Mouse (Mus musculus) layer of hippocampus, postnatal 36 days (tissue): ENCODE measurements around the gene Rbfox3. TPM values are rescaled to one million over a fixed set of nuclear protein-coding genes. Genes with fewer than 3 reads are reported as not detected.

ENCODE experiments used
- DNase-seq, 2 experiments: peaks; one replicate each; pipeline ENCODE4 v3.0.0; 2022
- total RNA-seq, 2 experiments: library from RNA; stranded (reverse); gene quantifications; 2 replicates each; pipeline ENCODE4 v1.2.3; 2021

Gene Rbfox3
- 100 to 1,000 TPM; 266 to 269 TPM for total RNA-seq

DNA sequence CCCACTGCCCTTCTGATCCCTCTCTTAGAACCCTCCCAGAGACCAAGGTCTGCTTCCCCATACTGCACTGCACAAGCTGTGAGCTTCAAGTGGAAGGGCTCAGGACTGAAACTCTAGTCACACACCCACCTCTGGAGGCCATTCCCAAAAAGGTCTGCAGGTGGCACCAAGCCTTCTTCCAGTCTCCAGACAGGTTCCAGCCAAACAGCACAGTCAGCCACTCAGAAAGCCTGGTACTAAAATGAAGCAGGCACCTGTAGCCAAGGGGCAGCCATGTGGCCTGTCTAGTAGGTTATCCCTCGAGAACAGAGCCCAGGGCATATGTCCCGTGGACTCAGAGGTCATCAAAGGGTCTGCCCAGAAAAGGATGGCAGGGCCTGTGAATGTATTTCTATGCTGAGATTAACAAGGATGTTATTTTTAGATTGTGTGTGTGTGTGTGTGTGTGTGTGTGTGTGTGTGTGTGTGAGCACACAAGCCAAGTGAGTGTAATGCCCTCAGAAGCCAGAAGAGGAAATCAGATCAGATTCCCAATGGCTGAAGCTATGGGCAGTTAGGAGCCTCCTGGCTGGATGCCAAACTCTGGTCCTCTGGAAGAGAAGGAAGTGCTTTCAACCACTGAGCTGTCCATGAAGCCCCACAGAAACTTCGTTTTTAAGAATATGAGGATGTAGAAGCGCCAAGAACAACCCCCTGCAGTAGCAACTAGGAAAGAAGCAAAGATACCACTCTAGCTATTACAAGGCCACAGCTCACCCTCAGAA lies at the start of gene Rbfox3:
Rbfox3 (minus strand) TSS at position 291 of the 764 bp plus-strand sequence.
- DNase-seq: no peak

DNA sequence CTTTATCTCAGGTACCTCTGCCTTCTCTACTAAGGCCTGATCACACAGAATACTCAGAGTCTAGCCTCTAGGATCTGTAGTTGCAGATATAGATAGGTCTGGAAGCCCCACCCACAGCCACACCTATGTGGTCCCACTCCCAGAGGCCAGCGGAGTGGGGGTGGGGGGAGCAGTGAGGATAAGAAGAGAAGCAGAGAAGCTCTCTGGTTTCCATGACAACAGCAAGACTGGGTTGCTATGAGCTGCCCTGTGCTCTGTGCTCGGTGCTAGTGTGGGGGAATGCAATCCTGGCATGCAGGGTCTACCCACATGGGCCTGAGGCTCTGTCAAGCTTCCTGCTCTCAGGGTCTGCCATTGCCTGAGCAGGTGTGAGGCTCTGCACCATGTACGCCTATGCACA lies 49.3 kb upstream of the Rbfox3 start:
- DNase-seq: peak in 1 of 2 experiments; percentile 49

DNA sequence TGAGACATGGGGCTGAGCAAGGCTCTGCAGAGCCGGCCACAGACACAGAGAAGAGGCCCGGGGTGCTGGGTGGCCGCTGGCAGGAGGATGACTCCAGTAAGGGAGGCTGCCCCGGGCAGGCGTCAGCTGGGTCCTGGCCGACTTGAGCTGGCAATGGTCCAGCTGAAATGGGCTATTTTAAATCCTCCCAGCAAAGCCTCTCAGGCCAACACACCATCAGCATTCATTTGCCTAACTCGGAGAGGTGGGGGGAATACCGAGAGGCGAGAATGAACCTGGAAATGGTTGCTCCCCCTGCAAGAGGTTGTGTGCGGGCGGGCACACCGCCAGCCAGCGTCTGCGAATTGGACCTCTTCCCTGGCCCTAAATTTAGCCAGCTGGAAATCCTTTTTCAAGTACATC lies 45.7 kb upstream of the Rbfox3 start:
- peak; percentile 69 to 77 for DNase-seq

DNA sequence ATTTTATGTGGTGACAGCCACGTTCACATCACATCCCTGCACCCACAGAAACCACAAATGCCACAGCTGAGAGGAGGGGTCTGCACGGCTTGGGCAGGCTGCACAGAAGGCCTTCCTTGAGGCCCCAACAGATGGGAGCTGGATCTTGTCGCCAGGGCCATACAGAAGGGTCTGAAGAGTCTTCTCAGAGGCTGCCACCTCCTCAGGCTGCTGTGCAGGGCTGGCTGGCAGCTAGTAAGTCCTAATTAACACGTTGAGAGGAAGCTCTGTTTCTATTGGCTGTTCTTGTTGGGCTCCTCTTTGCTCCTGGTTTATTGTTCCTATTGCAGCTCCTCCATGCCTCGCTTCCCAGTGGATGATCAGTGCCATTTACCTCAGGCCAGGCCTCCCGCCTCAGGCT lies 43.6 kb upstream of the Rbfox3 start:
- no peak for DNase-seq

DNA sequence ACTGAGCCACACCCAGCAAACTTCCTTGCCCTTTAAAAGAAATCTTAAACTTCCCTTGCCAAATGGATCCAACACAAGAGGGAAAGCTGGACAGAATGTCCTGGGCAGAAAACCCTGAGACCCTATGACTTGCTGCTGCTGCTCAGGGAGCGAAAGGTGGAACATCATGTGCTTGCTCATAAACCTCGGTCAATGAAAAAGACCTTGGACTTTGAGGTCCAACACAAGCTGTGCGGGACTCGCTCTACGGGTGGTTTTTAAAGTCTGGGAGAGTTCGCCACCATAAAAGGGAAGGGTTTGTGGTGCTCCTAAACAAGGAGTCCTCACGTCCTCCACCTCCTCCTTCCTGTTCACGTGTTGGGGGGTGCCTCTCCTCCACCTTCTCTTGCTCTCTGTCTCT lies 34.5 kb upstream of the Rbfox3 start:
- no peak for DNase-seq

DNA sequence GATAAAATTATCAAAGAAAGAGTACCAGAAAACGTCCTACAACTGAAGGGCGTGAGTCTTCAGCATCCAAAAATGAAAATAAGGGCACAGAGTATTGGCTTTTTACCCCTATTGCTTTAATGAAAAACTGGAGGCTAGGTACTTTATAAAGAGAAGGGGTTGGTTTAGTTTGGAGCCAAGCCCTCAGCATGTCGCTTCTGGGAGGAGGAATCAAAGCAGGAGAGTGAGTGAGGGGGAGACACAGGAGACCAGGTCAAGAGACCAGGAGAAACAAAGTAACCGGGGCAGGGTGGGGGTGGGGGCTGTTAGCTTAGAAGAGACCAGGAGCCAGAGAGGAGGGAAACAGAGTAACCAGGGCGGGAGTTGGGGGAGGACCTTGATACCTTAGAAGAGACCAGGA lies 29.9 kb upstream of the Rbfox3 start:
- no peak for DNase-seq

DNA sequence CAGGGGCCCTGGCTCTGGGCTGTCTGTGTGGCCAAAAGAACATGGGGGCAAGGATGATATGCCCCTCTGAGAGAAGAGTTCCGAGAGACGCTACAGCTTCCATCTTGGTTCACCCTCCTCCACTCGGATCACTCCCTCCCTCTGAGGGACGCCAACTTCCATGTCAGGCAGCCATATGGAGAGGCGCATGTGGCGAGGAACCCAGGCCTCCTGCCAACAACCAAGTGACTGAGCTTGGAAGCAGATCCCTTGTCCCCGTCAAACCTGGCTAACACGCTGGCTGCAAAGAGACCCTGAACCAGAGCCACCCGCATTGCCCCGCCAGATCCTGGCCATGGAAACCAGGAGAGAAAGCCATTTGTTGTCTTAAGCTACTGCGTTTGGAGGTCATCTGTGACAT lies 29.1 kb upstream of the Rbfox3 start:
- peak; percentile 83 to 85 for DNase-seq

DNA sequence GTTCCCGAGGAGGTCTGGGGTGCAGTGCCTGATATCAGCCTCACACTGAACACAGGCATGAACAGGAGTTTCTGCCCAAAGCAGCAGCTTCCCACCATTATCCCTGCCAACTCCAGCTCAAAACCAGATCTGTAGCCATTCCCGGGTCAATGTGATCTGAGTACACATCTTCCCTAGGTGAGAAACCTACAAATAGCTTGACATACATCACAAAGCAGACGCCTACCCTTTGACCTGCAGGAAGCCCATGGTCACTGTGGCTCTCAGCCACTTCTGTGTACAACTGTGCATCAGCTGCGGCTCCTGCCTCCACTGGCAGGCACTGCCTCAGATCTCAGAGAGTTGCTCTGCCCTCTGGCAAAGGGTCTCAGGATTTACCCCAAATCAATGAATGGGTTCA lies 28.3 kb upstream of the Rbfox3 start:
- no peak for DNase-seq

DNA sequence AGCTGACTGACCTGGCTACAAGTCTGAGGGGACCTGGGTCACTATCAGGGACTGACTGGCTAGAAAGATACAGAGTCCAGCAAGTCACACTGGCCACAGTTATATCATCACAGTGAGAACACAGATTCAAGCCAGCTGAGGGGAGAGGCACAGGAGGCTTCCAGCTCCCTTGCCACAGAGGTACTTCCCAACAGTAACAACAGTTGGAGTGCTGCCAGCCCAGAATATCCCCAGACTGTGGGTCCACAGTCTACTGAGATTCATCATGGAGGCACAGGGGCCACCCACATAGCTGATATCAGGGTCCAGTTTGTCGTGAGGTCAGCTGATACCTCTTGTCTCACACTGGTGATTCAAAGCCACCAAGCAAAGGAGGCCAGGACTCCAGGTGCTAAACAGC lies 23.5 kb upstream of the Rbfox3 start:
- no peak for DNase-seq

DNA sequence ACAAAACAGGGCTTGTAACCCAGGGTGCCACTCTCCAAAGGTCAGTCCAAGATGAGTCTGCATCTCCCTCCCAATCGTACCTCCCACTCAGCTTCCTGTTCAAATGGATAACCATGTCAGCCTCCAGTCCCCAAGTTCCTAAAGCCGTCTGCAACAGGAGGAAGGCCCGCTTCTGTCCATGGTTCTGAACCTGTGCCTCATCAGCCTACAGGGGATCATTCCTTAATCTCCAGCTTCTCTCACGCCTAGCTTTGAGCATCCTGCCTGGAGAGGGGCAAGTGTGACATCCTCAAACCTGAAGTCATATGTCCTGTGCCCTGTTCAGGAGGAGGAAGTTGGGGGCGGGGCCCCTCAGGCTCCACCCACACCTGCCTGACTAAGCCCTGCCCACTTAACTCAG lies 15.7 kb upstream of the Rbfox3 start:
- DNase-seq: no peak

DNA sequence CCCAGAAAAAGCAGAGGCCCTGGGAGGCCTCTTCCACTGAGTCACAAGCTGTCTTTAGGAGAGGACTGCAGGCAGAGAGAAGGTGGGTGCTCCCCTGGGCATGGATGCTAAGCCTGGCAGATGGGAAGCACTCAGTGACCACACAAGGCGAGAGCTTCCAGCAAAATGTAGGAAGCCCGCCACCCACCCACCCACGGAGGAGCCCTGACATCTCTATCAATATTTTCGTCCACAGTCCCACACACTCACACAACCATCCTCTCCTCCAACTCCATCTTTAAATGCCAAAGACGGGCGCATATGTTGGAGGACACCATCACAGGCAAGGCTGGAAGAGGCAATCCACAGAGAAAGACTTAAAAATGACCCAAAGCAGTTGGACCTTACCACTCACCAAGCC lies 10.5 kb upstream of the Rbfox3 start:
- no peak for DNase-seq

DNA sequence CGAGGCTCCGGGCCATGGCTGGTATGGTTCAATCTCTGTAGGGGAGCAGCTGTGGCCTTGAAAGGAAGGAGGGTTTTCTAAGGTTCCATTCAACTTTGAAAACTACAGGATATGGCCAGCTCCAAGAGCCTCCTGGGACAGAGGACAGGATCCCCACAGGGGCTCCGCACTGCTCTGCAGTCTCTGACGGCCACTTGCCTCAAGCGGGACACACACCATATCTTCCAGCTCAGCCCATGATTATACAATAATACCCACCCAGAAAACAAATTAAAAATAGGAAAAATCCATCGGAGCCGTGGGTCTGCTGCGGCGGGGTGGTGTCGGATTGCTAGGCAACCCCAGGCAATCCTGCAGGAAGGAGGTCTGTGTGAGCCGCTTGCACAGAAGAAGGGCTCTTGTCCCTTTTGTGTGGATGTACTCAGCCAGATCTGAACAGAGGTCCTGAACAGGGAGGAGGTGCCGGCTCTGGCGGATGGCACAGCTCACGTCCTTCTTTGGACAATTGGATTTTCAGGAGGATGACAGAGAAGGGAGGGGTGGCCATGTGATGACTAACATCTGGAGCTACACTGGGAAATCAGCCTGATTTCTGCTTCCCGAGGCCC lies 5.1 kb upstream of the Rbfox3 start:
- peak; percentile 39 to 45 for DNase-seq

DNA sequence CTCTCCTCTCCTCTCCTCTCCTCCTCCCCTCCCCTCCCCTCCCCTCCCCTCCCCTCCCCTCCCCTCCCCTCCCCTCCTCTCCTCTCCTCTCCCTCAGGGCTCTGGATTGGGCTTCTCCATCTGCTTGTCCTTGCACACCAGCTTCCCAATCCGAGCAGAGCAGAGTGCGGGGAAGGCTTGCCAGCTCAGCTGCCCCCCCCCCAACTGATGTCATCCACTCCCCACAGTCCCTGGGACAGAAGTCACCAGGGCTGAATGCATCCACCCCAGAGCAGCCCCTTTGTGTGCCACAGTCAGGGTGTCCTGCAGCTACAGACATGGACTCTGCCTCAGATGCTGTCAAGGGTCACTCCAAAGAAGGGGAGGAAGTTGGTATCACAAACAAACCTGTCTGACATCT lies 4.5 kb upstream of the Rbfox3 start:
- no peak for DNase-seq

DNA sequence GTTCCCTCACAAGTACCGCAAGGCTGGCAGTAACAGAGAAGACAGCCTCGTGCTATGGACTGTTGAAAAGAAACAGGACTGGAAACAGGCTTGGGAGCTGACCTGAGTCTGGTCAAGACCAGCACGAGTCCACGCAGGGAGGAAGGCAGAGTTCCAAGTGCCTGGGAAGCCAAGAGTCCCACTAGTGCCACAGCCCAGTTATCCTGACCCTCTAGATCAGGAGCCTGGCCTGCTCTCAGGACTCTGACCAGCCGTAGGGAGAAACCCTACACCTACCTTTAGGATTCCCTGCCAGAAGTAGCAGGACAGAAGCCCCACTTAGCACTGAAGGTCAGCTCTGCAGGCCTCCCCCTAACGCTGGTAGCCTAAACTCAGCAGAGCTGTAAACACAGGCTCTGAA lies 1.3 kb upstream of the Rbfox3 start:
- DNase-seq: no peak

DNA sequence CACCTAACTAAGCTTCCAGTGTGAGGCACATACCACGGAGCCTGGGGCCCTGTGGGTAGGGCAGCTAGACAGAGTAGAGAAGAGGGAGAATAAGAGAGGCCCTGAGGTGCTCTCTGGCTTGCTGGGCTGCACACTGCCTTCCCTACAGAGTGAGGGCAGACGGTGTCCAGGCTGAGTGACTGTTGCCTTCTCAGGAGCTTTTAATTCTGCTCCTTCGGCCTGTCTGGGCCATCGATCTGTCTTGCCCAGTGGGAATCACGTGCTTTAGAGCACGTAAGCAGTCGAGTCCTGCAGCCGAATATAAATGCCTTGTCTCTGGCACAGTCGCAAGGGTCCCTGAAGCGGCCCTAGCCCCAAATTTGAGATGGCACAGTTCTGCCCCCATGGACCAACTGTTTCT lies 641 bp downstream of the Rbfox3 start:
- DNase-seq: no peak

DNA sequence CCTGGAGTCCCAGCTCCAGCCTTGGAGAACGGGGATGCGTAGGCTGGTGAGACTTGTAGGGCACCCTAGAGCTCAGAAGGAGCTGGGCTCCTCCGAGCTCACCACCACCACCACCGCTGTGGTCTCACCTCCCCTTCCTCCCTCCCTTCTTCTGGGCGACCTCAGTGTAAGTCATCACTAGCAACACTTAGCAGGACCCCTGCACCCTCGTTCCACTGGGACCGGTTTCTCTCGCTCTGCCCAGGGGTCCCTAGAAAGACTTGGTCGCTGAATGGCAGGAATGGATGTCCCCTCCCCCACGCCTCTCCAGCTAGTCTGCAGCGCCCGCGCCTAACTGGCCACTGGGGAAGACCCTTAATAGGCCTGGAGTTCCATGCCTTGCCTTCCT lies 1.6 kb downstream of the Rbfox3 start:
- no peak for DNase-seq

DNA sequence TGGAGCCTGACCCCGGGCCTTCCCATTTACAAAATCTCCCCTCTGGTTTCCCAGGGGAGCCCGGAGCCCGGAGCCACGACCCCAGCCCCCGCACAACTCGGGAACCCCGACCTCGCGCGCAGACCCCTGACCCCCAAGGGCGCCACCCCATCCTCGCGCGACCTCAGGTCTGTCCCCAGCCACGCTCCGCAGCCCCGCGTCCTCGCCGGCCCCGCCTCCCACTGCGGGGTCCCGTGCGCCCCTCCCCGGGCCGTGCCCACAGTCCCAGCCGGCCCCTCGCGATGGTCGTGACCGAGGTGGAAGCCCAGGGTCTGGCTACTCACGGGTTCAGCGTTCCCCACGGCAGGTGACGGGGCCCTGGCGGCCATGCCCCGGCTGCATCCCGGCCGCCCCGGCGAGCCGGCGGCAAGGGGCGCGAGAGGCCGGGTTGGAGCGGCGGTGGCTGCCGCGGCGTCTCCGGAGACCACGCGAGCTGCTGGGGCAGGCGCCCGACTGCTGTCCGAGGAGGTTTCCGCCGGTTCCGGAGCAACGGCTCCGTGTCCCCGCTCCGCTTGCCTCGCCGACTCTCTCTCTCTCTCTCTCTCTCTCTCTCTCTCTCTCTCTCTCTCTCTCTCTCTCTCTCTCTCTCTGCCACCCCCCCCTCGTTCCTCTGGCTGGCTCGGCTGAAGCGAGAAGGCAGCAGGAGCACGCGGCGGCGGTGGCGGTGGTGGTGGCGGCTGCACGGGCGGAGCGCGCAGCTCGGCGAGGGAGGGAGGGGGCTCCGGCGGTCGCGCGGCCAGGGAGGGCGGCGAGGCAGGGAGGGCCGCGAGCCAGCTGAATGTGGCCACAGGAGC lies 2.2 kb downstream of the Rbfox3 start:
- DNase-seq: peak in 1 of 2 experiments; percentile 68

DNA sequence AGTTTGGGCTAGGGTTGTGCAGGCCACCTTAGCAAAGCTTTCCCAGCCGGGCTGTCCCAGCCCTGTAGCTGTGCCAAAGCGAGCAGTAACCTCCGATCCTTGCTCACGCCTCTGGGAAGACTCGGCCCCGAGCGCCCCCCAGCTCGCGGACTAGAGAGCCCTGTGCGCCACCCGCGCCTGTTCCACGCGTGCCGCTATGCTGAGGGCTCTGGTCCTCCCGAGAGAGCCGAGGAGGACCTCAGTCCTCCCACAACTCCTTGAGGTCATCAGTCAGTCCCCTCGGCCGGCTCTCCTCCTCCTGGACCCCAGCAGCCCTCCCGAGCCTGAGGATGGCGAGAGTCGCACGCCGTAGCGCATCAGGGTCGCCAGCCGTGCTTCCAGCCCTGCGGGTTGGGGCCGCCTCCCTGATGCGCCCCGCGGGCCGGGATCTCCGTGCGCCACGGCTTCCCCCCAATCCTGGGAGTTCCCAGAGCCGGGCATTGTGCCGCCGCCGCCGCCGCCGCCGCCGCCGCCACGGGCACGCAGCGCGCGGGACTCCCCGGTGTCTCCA lies 2.9 kb downstream of the Rbfox3 start:
- peak in 1 of 2 experiments; percentile 47 for DNase-seq

DNA sequence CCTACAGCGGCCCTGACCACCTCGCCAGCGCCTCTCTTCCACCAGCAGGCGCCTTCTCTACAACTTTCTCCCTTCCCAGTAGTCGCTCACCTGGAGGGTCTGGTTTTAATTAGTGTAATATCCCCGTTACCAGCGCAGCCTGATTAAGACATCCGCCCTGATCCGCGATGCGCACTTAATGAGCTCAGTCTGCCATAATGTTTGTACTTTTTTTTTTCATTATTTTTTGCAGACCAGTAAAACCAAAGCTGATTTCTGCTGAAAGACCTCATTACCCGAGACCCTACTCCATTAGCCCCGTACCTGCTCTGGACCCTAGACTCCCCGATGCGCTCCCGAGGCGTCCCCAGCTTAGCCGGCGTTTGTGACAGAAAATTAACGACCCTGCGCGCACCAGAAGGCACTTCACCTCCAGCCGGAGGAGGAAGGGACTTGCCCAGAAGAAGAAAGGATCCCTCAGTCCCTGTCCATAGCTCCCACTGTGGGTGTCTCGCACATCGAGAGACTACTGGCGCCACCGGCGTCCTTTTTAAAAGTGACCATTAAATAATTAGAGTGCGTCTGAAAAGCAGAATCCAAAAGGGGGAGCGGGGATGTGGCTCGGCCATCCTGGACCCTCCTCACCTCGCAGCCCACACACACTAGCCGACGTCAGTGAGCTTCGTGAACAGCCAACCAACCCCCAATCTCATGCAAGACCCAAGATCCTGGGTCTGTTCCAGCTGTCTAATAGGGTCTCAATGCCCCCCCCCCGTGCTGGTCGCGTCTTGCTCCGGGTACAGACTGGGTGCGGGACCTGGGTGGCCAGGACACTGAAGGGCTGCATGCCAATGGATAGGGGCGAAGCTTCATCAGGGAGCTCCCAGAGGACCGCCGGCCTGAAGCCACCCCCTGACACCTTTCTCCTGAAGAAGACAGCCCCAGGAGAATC lies 3.7 kb downstream of the Rbfox3 start:
- no peak for DNase-seq

DNA sequence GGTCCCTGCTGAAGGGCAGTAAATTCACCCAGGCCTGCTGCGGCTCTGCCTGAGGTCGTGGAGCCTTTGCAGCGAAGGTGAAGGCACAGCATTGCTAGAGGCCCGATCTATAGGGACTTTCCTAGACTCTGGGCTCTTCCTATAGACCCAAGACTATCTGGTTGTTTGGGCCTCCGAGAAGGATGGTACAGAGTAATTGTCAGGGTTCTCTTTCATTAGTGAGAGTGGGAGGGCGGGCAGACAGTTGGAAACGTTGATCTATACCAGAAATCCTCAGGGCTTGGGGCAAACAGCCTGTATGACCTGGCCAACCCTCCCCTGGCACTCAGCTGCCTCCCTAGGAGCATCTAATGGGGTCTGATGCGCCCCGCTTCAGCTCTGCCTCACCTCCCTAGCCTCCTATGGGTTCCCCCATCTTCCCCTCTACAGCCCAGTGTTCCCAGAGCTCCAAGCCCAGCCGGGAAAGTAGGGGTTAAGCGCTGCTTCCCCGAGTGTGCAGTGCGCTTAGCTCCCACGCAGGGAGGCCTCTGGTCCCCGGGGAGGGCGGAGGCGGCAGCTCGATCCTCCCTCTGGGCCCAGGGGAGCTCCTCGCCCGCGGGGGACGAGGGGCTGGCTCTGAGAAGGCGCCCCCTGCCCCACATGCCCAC lies 4.5 kb downstream of the Rbfox3 start:
- DNase-seq: peak in 1 of 2 experiments; percentile 64

DNA sequence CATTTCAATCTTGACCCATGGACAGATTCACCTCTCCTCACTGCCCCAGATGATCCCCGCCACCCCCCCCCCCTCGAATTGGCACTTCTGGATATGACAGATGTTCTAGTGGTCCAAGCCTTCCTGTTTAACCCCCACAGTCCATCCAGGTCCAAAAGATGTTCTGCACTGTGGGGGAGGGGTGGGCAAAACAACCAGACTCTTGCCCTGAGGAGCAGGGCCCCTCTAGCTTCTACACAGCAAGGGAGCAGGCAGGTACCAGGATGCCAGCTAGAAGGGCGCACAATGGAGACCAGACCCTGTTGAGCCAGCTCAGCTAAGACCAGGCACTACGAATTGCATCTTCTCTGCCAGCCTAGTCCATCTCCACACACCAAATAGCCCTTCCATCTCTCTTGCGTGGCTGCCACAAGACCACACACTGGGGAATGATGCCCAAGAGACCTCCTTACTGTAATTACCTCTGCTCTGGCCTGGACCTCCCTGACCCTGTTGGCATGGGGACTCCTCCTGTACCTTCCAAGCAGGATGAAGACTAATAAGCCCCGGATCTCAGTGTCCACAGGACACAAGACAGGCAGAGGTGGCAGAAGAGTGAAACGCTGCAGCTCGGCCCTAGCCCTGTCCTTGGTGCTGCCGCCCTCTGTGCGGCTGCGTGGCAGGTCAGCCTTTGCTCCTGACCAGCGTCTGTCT lies 5.1 kb downstream of the Rbfox3 start:
- DNase-seq: no peak
